Mouse (Mus musculus) E14TG2a.4 (cell line): Measurements from ENCODE around the gene Egfr.
A peak's percentile ranks its signal among the peaks of the same experiment; 100 is the strongest.

Source experiments
- H3K27me3 ChIP-seq: 2 replicates; pipeline ENCODE4 v1.6.1; 2014; ENCODE audit warnings: low read length, control low read depth; ENCODE audit not compliant: insufficient read depth
- H3K36me3 ChIP-seq: 2 replicates; pipeline ENCODE4 v1.6.1; 2014; ENCODE audit warnings: low read length, control low read depth; ENCODE audit not compliant: insufficient read depth
- H3K4me1 ChIP-seq: replicated peaks from 2 replicates; pipeline ENCODE4 v1.6.1; 2014; ENCODE audit warnings: low read depth, low read length, control low read depth
- H3K4me3 ChIP-seq: replicated peaks from 2 replicates; pipeline ENCODE4 v1.5.1; 2014; ENCODE audit warnings: mild to moderate bottlenecking, low read length
- H3K9me3 ChIP-seq: 2 replicates; pipeline ENCODE4 v1.6.1; 2014; ENCODE audit warnings: low read length, control low read depth
- CTCF ChIP-seq: conservative IDR thresholded peaks from 2 replicates; pipeline ENCODE4 v1.5.1; 2014; ENCODE audit warnings: low read length
- NANOG ChIP-seq: IDR thresholded peaks from 2 replicates; pipeline ENCODE4 v1.6.1; 2014; ENCODE audit warnings: borderline replicate concordance, low read length, mixed read lengths
- POU5F1 ChIP-seq: IDR thresholded peaks from 2 replicates; pipeline ENCODE4 v1.6.1; 2014; ENCODE audit warnings: low read length, borderline replicate concordance

Egfr gene

GRCm38 (mm10) chr11:16861037-16861436 lies 109.0 kb downstream of the Egfr start:
- Histone ChIP-seq H3K36me3 (no peaks in the 10 kb centered on the region), H3K27me3 (no peaks in the 10 kb centered on the region), H3K4me1 (peaks cover 4% of the 10 kb centered on the region; the same call in 1 of the 2 replicates), H3K4me3 (no peak overlapping the region), H3K9me3 (no peaks in the 10 kb centered on the region)
- no peak for TF ChIP-seq CTCF
- no peak for TF ChIP-seq POU5F1
- TF ChIP-seq NANOG: no peak

- no peak for TF ChIP-seq CTCF
- no peak for TF ChIP-seq POU5F1
- TF ChIP-seq NANOG: no peak
- H3K4me3 ChIP-seq: no peak overlapping the region
- no peaks in the 10 kb centered on the region for H3K36me3 ChIP-seq
- H3K27me3 ChIP-seq: no peaks in the 10 kb centered on the region
- peaks cover 4% of the 10 kb centered on the region; the same call in 1 of the 2 replicates for H3K4me1 ChIP-seq
- H3K9me3 ChIP-seq: no peaks in the 10 kb centered on the region
Measured at GRCm38 (mm10) chr11:16863547-16863946, 111.5 kb downstream of the Egfr start.

GRCm38 (mm10) chr11:16864980-16865561 lies 113.1 kb downstream of the Egfr start:
- Histone ChIP-seq H3K36me3 (no peaks in the 10 kb centered on the region), H3K4me3 (no peak overlapping the region), H3K4me1 (peaks cover 11% of the 10 kb centered on the region), H3K9me3 (no peaks in the 10 kb centered on the region), H3K27me3 (no peaks in the 10 kb centered on the region)
- TF ChIP-seq CTCF (no peak), NANOG (no peak), POU5F1 (no peak)

- Histone ChIP-seq H3K9me3 (no peaks in the 10 kb centered on the region), H3K4me3 (no peak overlapping the region), H3K27me3 (no peaks in the 10 kb centered on the region), H3K4me1 (peaks cover 23% of the 10 kb centered on the region), H3K36me3 (no peaks in the 10 kb centered on the region)
- no peak for TF ChIP-seq NANOG
- TF ChIP-seq CTCF: no peak
- no peak for TF ChIP-seq POU5F1
Measured at GRCm38 (mm10) chr11:16868051-16868450, 116.0 kb downstream of the Egfr start.

GRCm38 (mm10) chr11:16869506-16869905 lies 117.5 kb downstream of the Egfr start:
- TF ChIP-seq CTCF (no peak), NANOG (no peak), POU5F1 (no peak)

GRCm38 (mm10) chr11:16871120-16871519 lies 119.1 kb downstream of the Egfr start:
- Histone ChIP-seq H3K4me3 (no peak overlapping the region), H3K27me3 (no peaks in the 10 kb centered on the region), H3K9me3 (no peaks in the 10 kb centered on the region), H3K36me3 (no peaks in the 10 kb centered on the region), H3K4me1 (peaks cover 23% of the 10 kb centered on the region)
- no peak for TF ChIP-seq NANOG
- TF ChIP-seq CTCF: peak; percentile 64

More at GRCm38 (mm10) chr11:16869506-16869905, 117.5 kb downstream of the Egfr start:
- Histone ChIP-seq H3K36me3 (no peaks in the 10 kb centered on the region), H3K4me3 (no peak overlapping the region), H3K27me3 (no peaks in the 10 kb centered on the region), H3K4me1 (peaks cover 23% of the 10 kb centered on the region), H3K9me3 (no peaks in the 10 kb centered on the region)

GRCm38 (mm10) chr11:16877676-16878378 lies 125.8 kb downstream of the Egfr start:
- TF ChIP-seq CTCF (no peak), NANOG (no peak), POU5F1 (no peak)
- no peaks in the 10 kb centered on the region for H3K4me1 ChIP-seq
- no peaks in the 10 kb centered on the region for H3K9me3 ChIP-seq
- no peak overlapping the region for H3K4me3 ChIP-seq
- no peaks in the 10 kb centered on the region for H3K27me3 ChIP-seq
- H3K36me3 ChIP-seq: no peaks in the 10 kb centered on the region

- Histone ChIP-seq H3K27me3 (no peaks in the 10 kb centered on the region), H3K4me1 (no peaks in the 10 kb centered on the region), H3K9me3 (no peaks in the 10 kb centered on the region), H3K36me3 (no peaks in the 10 kb centered on the region), H3K4me3 (no peak overlapping the region)
- TF ChIP-seq CTCF (no peak), NANOG (no peak), POU5F1 (no peak)
Measured at GRCm38 (mm10) chr11:16881932-16882331, 129.9 kb downstream of the Egfr start.
